Mouse (Mus musculus) neural tube, embryonic 14.5 days (tissue): ENCODE data around the gene Caprin1. TPM values are rescaled to one million over a fixed set of nuclear protein-coding genes. Genes with fewer than 3 reads are reported as not detected.

Source experiments
- ATAC-seq: fragments of 200-750 bp; cut with Nextera tagmentation; 2 replicates; pipeline ENCODE4 v1.8.0; 2017; ENCODE audit warnings: low read depth, mild to moderate bottlenecking, moderate TSS enrichment, moderate library complexity
- H3K27ac ChIP-seq: fragments of 300-500 bp; sonication (generic); 2 replicates; pipeline ENCODE4 v1.5.1; 2014; ENCODE audit warnings: low read depth, mild to moderate bottlenecking, control low read depth, low read length, moderate library complexity, mixed read lengths
- H3K27me3 ChIP-seq: fragments of 300-500 bp; sonication (generic); 2 replicates; pipeline ENCODE4 v1.6.1; 2014; ENCODE audit warnings: low read length; ENCODE audit not compliant: control insufficient read depth, insufficient read depth
- H3K36me3 ChIP-seq: fragments of 300-500 bp; sonication (generic); 2 replicates; pipeline ENCODE4 v1.6.1; 2014; ENCODE audit warnings: low read length, mixed read lengths; ENCODE audit not compliant: control insufficient read depth, insufficient read depth
- H3K4me1 ChIP-seq: fragments of 300-500 bp; sonication (generic); 2 replicates; pipeline ENCODE4 v1.6.1; 2014; ENCODE audit warnings: low read length; ENCODE audit not compliant: control insufficient read depth, insufficient read depth
- H3K4me2 ChIP-seq: fragments of 300-500 bp; sonication (generic); 2 replicates; pipeline ENCODE4 v1.6.1; 2014; ENCODE audit warnings: mild to moderate bottlenecking, low read depth, low read length, control low read depth
- H3K4me3 ChIP-seq: fragments of 300-500 bp; sonication (generic); 2 replicates; pipeline ENCODE4 v1.5.1; 2014; ENCODE audit warnings: low read depth, low read length, control low read depth, mixed read lengths
- H3K9ac ChIP-seq: fragments of 300-500 bp; sonication (generic); replicated peaks from 2 replicates; pipeline ENCODE4 v1.6.1; 2014; ENCODE audit warnings: low read depth, mild to moderate bottlenecking, control low read depth, low read length, mixed read lengths
- H3K9me3 ChIP-seq: fragments of 300-500 bp; sonication (generic); 2 replicates; pipeline ENCODE4 v1.6.1; 2016; ENCODE audit warnings: low read length; ENCODE audit not compliant: control insufficient read depth
- WGBS: fragments of 180-500 bp; shearing (Covaris S2); extraction: QIAGEN DNeasy Blood & Tissue Kit; methylation state at CpG from one replicate; pipeline ENCODE4 v1.1.7; 2014; 5-methylcytosine and 5-hydroxymethylcytosine counted together
- polyA plus RNA-seq: library from polyadenylated mRNA; unstranded; fragments of >200 nt; fragmentation: Nextera tagmentation; extraction: Ambion mirVana; gene quantifications from 2 replicates; pipeline ENCODE4 v1.2.1, GENCODE M21; 2014

The Caprin1 gene
- polyA plus RNA-seq, 1 experiment from 2014 or later, result 397 TPM

- Histone ChIP-seq H3K4me1 (peaks cover 3% of the 10 kb centered on the region; the same call in 1 of the 2 replicates), H3K36me3 (peaks cover 17% of the 10 kb centered on the region), H3K27ac (no peak overlapping the region), H3K4me2 (no peak overlapping the region), H3K4me3 (no peak overlapping the region), H3K27me3 (no peaks in the 10 kb centered on the region), H3K9ac (no peak overlapping the region), H3K9me3 (no peaks in the 10 kb centered on the region)
- ATAC-seq, result no peak
- WGBS, result 59% methylated on average over 1 of the region's 1 CpGs
Measured at GRCm38 (mm10) chr2:103762492-103762891, 35.0 kb downstream of the Caprin1 start.

- Histone ChIP-seq H3K9ac (no peak overlapping the region), H3K4me2 (peak overlapping the region; percentile 83), H3K4me1 (peaks cover 3% of the 10 kb centered on the region; the same call in 1 of the 2 replicates), H3K9me3 (no peaks in the 10 kb centered on the region), H3K27me3 (no peaks in the 10 kb centered on the region), H3K4me3 (peak overlapping the region; percentile 65), H3K27ac (no peak overlapping the region), H3K36me3 (peaks cover 16% of the 10 kb centered on the region)
- no peak for ATAC-seq
- 37% methylated on average over 4 of the region's 4 CpGs for WGBS
Measured at GRCm38 (mm10) chr2:103761993-103762392, 35.5 kb downstream of the Caprin1 start.

GRCm38 (mm10) chr2:103760906-103761716, 36.3 kb downstream of the Caprin1 start, which contains the start of gene Nat10:
Gene Nat10, minus strand, starts transcription at chr2:103761270.
- under 1% methylated on average over 47 of the region's 47 CpGs for WGBS
- Histone ChIP-seq H3K4me2 (peak within 1 kb of the TSS; percentile 83), H3K9ac (peak within 1 kb of the TSS; percentile 54), H3K4me1 (peaks cover 3% of the 10 kb centered on the region; the same call in 1 of the 2 replicates), H3K27ac (peak within 1 kb of the TSS; percentile 66), H3K27me3 (no peaks in the 10 kb centered on the region), H3K4me3 (peak within 1 kb of the TSS; percentile 65), H3K36me3 (peaks cover 7% of the 10 kb centered on the region; the same call in 1 of the 2 replicates), H3K9me3 (no peaks in the 10 kb centered on the region)
- peak; percentile 97 for ATAC-seq

DNA sequence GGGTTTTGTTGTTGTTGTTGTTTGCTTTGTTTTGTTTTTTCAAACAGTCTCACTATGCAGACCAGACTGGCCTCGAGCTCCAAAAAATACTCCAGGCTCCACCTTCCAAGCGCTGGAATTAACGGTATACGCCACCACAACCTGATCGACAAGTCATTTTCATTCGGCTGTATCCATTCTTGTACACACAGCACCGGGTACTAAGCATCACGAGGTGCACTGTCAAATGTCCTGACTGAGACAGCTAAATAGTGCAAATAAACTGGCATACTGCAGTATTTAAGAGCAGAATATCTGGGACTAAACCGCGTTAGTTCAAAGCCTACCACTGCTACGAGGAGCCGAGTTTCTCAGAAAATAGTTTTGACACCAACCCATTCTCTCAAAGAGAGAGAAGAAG, 37.0 kb downstream of the Caprin1 start:
- H3K36me3 ChIP-seq, result peaks cover 3% of the 10 kb centered on the region; the same call in 1 of the 2 replicates
- H3K4me2 ChIP-seq, result peak overlapping the region; percentile 83
- peak; percentile 12 for ATAC-seq
- H3K4me1 ChIP-seq, result peaks cover 3% of the 10 kb centered on the region; the same call in 1 of the 2 replicates
- peak overlapping the region; percentile 54 for H3K9ac ChIP-seq
- H3K9me3 ChIP-seq, result no peaks in the 10 kb centered on the region
- no peaks in the 10 kb centered on the region for H3K27me3 ChIP-seq
- under 1% methylated on average over 12 of the region's 12 CpGs for WGBS
- peak overlapping the region; percentile 60 for H3K27ac ChIP-seq
- peak overlapping the region; percentile 65 for H3K4me3 ChIP-seq

DNA sequence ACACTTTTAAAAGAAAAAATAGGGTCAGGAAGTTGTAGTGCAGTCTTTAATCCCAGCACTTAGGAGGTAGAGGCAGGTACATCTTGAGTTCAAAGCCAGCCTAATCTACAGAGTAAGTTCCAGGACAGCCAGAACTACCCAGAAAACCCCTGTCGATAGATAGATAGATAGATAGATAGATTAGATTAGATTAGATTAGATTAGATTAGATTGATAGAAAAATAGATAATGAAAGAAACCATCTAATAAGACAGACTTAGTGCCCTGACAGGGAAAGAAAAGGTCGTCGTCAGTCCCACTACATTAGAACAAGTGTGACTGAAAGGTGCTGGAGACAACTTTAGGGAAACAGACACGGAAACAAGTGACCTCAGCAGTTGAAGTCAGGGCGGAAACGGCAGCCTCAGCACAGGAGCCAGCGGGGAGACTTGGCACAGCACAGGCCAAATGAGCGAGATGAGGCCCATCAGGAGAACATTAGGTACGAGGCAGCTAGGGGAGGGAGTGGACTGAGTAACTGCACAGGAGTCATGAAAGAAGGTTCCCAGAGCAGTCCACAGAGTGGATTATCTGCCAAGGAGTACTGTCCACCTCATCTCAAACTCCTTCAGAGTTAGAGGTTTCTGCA, 41.9 kb downstream of the Caprin1 start:
- 90% methylated on average over 9 of the region's 9 CpGs for WGBS
- ATAC-seq, result no peak
- Histone ChIP-seq H3K27ac (no peak overlapping the region), H3K4me2 (no peak overlapping the region), H3K27me3 (no peaks in the 10 kb centered on the region), H3K4me3 (no peak overlapping the region), H3K4me1 (peaks cover 3% of the 10 kb centered on the region; the same call in 1 of the 2 replicates), H3K9me3 (no peaks in the 10 kb centered on the region), H3K9ac (no peak overlapping the region), H3K36me3 (peaks cover 21% of the 10 kb centered on the region)

- H3K27me3 ChIP-seq, result no peaks in the 10 kb centered on the region
- no peak overlapping the region for H3K4me3 ChIP-seq
- no peaks in the 10 kb centered on the region; the same call in 1 of the 2 replicates for H3K4me1 ChIP-seq
- 91% methylated on average over 3 of the region's 3 CpGs for WGBS
- peaks cover 31% of the 10 kb centered on the region for H3K36me3 ChIP-seq
- no peak overlapping the region for H3K9ac ChIP-seq
- no peak overlapping the region for H3K4me2 ChIP-seq
- H3K27ac ChIP-seq, result no peak overlapping the region
- H3K9me3 ChIP-seq, result no peaks in the 10 kb centered on the region
- ATAC-seq, result no peak
Measured at GRCm38 (mm10) chr2:103754614-103755013, 42.8 kb downstream of the Caprin1 start.

DNA sequence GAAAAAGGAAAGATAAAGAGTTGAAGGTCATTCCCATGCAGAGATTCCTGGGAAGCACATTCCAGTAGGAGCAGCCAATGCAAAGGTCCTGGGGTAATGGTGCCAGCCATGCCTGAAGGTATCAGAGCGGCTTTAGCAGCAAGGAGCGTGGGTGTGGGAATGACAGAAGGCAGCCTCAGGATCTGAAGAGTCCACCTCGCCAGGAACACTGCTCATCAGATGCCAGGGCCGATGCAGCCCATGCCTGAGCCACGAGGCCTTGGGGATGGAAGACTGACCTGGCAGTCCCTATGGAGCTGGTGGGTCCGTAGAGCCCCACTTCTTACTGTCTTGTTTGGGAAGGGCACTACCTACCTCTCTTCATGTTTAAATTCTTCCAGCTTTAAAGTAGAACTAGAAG, 45.7 kb downstream of the Caprin1 start:
- Histone ChIP-seq H3K4me3 (no peak overlapping the region), H3K4me1 (no peaks in the 10 kb centered on the region), H3K27ac (no peak overlapping the region), H3K36me3 (peaks cover 36% of the 10 kb centered on the region), H3K27me3 (no peaks in the 10 kb centered on the region), H3K4me2 (no peak overlapping the region), H3K9ac (no peak overlapping the region), H3K9me3 (no peaks in the 10 kb centered on the region)
- ATAC-seq, result no peak
- WGBS, result 93% methylated on average over 6 of the region's 6 CpGs

- no peaks in the 10 kb centered on the region for H3K27me3 ChIP-seq
- peaks cover 34% of the 10 kb centered on the region for H3K36me3 ChIP-seq
- WGBS, result 89% methylated on average over 3 of the region's 3 CpGs
- H3K9me3 ChIP-seq, result no peaks in the 10 kb centered on the region
- no peak for ATAC-seq
- no peaks in the 10 kb centered on the region for H3K4me1 ChIP-seq
- no peak overlapping the region for H3K4me3 ChIP-seq
- no peak overlapping the region for H3K27ac ChIP-seq
- no peak overlapping the region for H3K9ac ChIP-seq
- no peak overlapping the region for H3K4me2 ChIP-seq
Measured at GRCm38 (mm10) chr2:103749091-103749490, 48.4 kb downstream of the Caprin1 start.

GRCm38 (mm10) chr2:103747891-103748290, 49.6 kb downstream of the Caprin1 start:
- no peak overlapping the region for H3K27ac ChIP-seq
- WGBS, result 96% methylated on average over 9 of the region's 9 CpGs
- no peaks in the 10 kb centered on the region for H3K4me1 ChIP-seq
- no peak overlapping the region for H3K4me2 ChIP-seq
- peaks cover 28% of the 10 kb centered on the region for H3K36me3 ChIP-seq
- no peak overlapping the region for H3K4me3 ChIP-seq
- no peaks in the 10 kb centered on the region for H3K9me3 ChIP-seq
- no peak for ATAC-seq
- H3K27me3 ChIP-seq, result no peaks in the 10 kb centered on the region
- no peak overlapping the region for H3K9ac ChIP-seq
